Mouse (Mus musculus): Measurements from ENCODE around the gene Ralbp1. TPM values are rescaled to one million over a fixed set of nuclear protein-coding genes. Genes with fewer than 3 reads are reported as not detected.

The Ralbp1 gene
- polyA plus RNA-seq, 1 experiment from 2014 or later = 95.4 TPM

- H3K4me1 ChIP-seq (replicated peaks; ENCODE audit: control insufficient read depth, insufficient read depth, low read length) = peaks cover 11% of the 10 kb centered on the region
- 67% methylated on average over 3 of the region's 3 CpGs for WGBS
- H3K9ac ChIP-seq (ENCODE audit: low read length) = no peak overlapping the region
- no peaks in the 10 kb centered on the region for H3K27me3 ChIP-seq (ENCODE audit: control insufficient read depth, insufficient read depth, low read depth, low read length)
- H3K27ac ChIP-seq (ENCODE audit: low read length) = no peak overlapping the region
- no peak overlapping the region for H3K4me3 ChIP-seq (ENCODE audit: low read length)
- H3K36me3 ChIP-seq (ENCODE audit: control insufficient read depth, insufficient read depth, low read length) = peaks cover 10% of the 10 kb centered on the region
- no peaks in the 10 kb centered on the region for H3K9me3 ChIP-seq (ENCODE audit: control insufficient read depth, low read length)
- ATAC-seq (ENCODE audit: low read depth) = no peak
- no peak overlapping the region for H3K4me2 ChIP-seq (ENCODE audit: low read depth, low read length)
Measured at GRCm38 (mm10) chr17:65919235-65919634, 33.6 kb upstream of the Ralbp1 start.

GRCm38 (mm10) chr17:65916135-65916668 is 30.6 kb upstream of the Ralbp1 start:
- ATAC-seq (ENCODE audit: low read depth) = peak; percentile 96
- Histone ChIP-seq H3K36me3 (ENCODE audit: control insufficient read depth, insufficient read depth, low read length) (no peaks in the 10 kb centered on the region), H3K9ac (ENCODE audit: low read length) (peak overlapping the region; percentile 55), H3K9me3 (ENCODE audit: control insufficient read depth, low read length) (no peaks in the 10 kb centered on the region), H3K4me2 (ENCODE audit: low read depth, low read length) (peak overlapping the region; percentile 45), H3K4me3 (ENCODE audit: low read length) (no peak overlapping the region; the same call in 1 of the 2 replicates), H3K27me3 (ENCODE audit: control insufficient read depth, insufficient read depth, low read depth, low read length) (no peaks in the 10 kb centered on the region), H3K27ac (ENCODE audit: low read length) (peak overlapping the region; percentile 98), H3K4me1 (replicated peaks; ENCODE audit: control insufficient read depth, insufficient read depth, low read length) (peaks cover 11% of the 10 kb centered on the region)
- WGBS = 25% methylated on average over 8 of the region's 8 CpGs

GRCm38 (mm10) chr17:65914083-65914482 is 28.5 kb upstream of the Ralbp1 start:
- Histone ChIP-seq H3K27ac (ENCODE audit: low read length) (peak overlapping the region; percentile 53; the same call in 1 of the 2 replicates), H3K27me3 (ENCODE audit: control insufficient read depth, insufficient read depth, low read depth, low read length) (no peaks in the 10 kb centered on the region), H3K4me2 (ENCODE audit: low read depth, low read length) (no peak overlapping the region), H3K9me3 (ENCODE audit: control insufficient read depth, low read length) (no peaks in the 10 kb centered on the region), H3K4me1 (replicated peaks; ENCODE audit: control insufficient read depth, insufficient read depth, low read length) (peaks cover 11% of the 10 kb centered on the region), H3K9ac (ENCODE audit: low read length) (no peak overlapping the region), H3K36me3 (ENCODE audit: control insufficient read depth, insufficient read depth, low read length) (no peaks in the 10 kb centered on the region), H3K4me3 (ENCODE audit: low read length) (no peak overlapping the region)
- WGBS = 44% methylated on average over 6 of the region's 6 CpGs
- ATAC-seq (ENCODE audit: low read depth) = peak; percentile 37

- WGBS = 92% methylated on average over 2 of the region's 2 CpGs
- Histone ChIP-seq H3K4me1 (replicated peaks; ENCODE audit: control insufficient read depth, insufficient read depth, low read length) (peaks cover 16% of the 10 kb centered on the region), H3K27me3 (ENCODE audit: control insufficient read depth, insufficient read depth, low read depth, low read length) (no peaks in the 10 kb centered on the region), H3K9ac (ENCODE audit: low read length) (no peak overlapping the region), H3K4me3 (ENCODE audit: low read length) (no peak overlapping the region), H3K9me3 (ENCODE audit: control insufficient read depth, low read length) (no peaks in the 10 kb centered on the region), H3K27ac (ENCODE audit: low read length) (no peak overlapping the region), H3K36me3 (ENCODE audit: control insufficient read depth, insufficient read depth, low read length) (no peaks in the 10 kb centered on the region), H3K4me2 (ENCODE audit: low read depth, low read length) (no peak overlapping the region)
- ATAC-seq (ENCODE audit: low read depth) = no peak
Measured at GRCm38 (mm10) chr17:65912202-65912601, 26.6 kb upstream of the Ralbp1 start.

GRCm38 (mm10) chr17:65911285-65912069 is 25.9 kb upstream of the Ralbp1 start:
- Histone ChIP-seq H3K4me1 (replicated peaks; ENCODE audit: control insufficient read depth, insufficient read depth, low read length) (peaks cover 19% of the 10 kb centered on the region), H3K4me3 (ENCODE audit: low read length) (no peak overlapping the region), H3K9me3 (ENCODE audit: control insufficient read depth, low read length) (no peaks in the 10 kb centered on the region), H3K4me2 (ENCODE audit: low read depth, low read length) (no peak overlapping the region), H3K27ac (ENCODE audit: low read length) (peak overlapping the region; percentile 28; the same call in 1 of the 2 replicates), H3K36me3 (ENCODE audit: control insufficient read depth, insufficient read depth, low read length) (no peaks in the 10 kb centered on the region), H3K9ac (ENCODE audit: low read length) (no peak overlapping the region), H3K27me3 (ENCODE audit: control insufficient read depth, insufficient read depth, low read depth, low read length) (no peaks in the 10 kb centered on the region)
- no peak for ATAC-seq (ENCODE audit: low read depth)
- WGBS = 74% methylated on average over 15 of the region's 15 CpGs

GRCm38 (mm10) chr17:65908270-65908669 is 22.7 kb upstream of the Ralbp1 start:
- H3K9ac ChIP-seq (ENCODE audit: low read length) = no peak overlapping the region
- H3K9me3 ChIP-seq (ENCODE audit: control insufficient read depth, low read length) = no peaks in the 10 kb centered on the region
- H3K4me3 ChIP-seq (ENCODE audit: low read length) = no peak overlapping the region
- peaks cover 12% of the 10 kb centered on the region for H3K4me1 ChIP-seq (replicated peaks; ENCODE audit: control insufficient read depth, insufficient read depth, low read length)
- H3K27ac ChIP-seq (ENCODE audit: low read length) = no peak overlapping the region
- no peak for ATAC-seq (ENCODE audit: low read depth)
- H3K27me3 ChIP-seq (ENCODE audit: control insufficient read depth, insufficient read depth, low read depth, low read length) = no peaks in the 10 kb centered on the region
- H3K36me3 ChIP-seq (ENCODE audit: control insufficient read depth, insufficient read depth, low read length) = no peaks in the 10 kb centered on the region
- H3K4me2 ChIP-seq (ENCODE audit: low read depth, low read length) = no peak overlapping the region

GRCm38 (mm10) chr17:65906895-65907401 is 21.4 kb upstream of the Ralbp1 start:
- H3K36me3 ChIP-seq (ENCODE audit: control insufficient read depth, insufficient read depth, low read length) = no peaks in the 10 kb centered on the region
- no peaks in the 10 kb centered on the region for H3K9me3 ChIP-seq (ENCODE audit: control insufficient read depth, low read length)
- H3K27me3 ChIP-seq (ENCODE audit: control insufficient read depth, insufficient read depth, low read depth, low read length) = no peaks in the 10 kb centered on the region
- 28% methylated on average over 11 of the region's 11 CpGs for WGBS
- peak overlapping the region; percentile 33 for H3K4me2 ChIP-seq (ENCODE audit: low read depth, low read length)
- H3K4me3 ChIP-seq (ENCODE audit: low read length) = no peak overlapping the region
- peak overlapping the region; percentile 42 for H3K9ac ChIP-seq (ENCODE audit: low read length)
- peak; percentile 85 for ATAC-seq (ENCODE audit: low read depth)
- H3K27ac ChIP-seq (ENCODE audit: low read length) = peak overlapping the region; percentile 65
- H3K4me1 ChIP-seq (replicated peaks; ENCODE audit: control insufficient read depth, insufficient read depth, low read length) = peaks cover 12% of the 10 kb centered on the region

GRCm38 (mm10) chr17:65906313-65906894 is 20.8 kb upstream of the Ralbp1 start:
- WGBS = 23% methylated on average over 12 of the region's 12 CpGs
- Histone ChIP-seq H3K4me1 (replicated peaks; ENCODE audit: control insufficient read depth, insufficient read depth, low read length) (peaks cover 12% of the 10 kb centered on the region), H3K4me3 (ENCODE audit: low read length) (no peak overlapping the region), H3K27ac (ENCODE audit: low read length) (peak overlapping the region; percentile 65), H3K36me3 (ENCODE audit: control insufficient read depth, insufficient read depth, low read length) (no peaks in the 10 kb centered on the region), H3K4me2 (ENCODE audit: low read depth, low read length) (peak overlapping the region; percentile 33), H3K9me3 (ENCODE audit: control insufficient read depth, low read length) (no peaks in the 10 kb centered on the region), H3K9ac (ENCODE audit: low read length) (peak overlapping the region; percentile 42), H3K27me3 (ENCODE audit: control insufficient read depth, insufficient read depth, low read depth, low read length) (no peaks in the 10 kb centered on the region)
- ATAC-seq (ENCODE audit: low read depth) = no peak

GRCm38 (mm10) chr17:65905241-65905640 is 19.6 kb upstream of the Ralbp1 start:
- no peak for ATAC-seq (ENCODE audit: low read depth)
- Histone ChIP-seq H3K36me3 (ENCODE audit: control insufficient read depth, insufficient read depth, low read length) (no peaks in the 10 kb centered on the region), H3K9ac (ENCODE audit: low read length) (no peak overlapping the region), H3K4me1 (replicated peaks; ENCODE audit: control insufficient read depth, insufficient read depth, low read length) (peaks cover 12% of the 10 kb centered on the region), H3K4me2 (ENCODE audit: low read depth, low read length) (no peak overlapping the region), H3K27me3 (ENCODE audit: control insufficient read depth, insufficient read depth, low read depth, low read length) (no peaks in the 10 kb centered on the region), H3K27ac (ENCODE audit: low read length) (no peak overlapping the region), H3K9me3 (ENCODE audit: control insufficient read depth, low read length) (no peaks in the 10 kb centered on the region), H3K4me3 (ENCODE audit: low read length) (no peak overlapping the region)
- 82% methylated on average over 14 of the region's 14 CpGs for WGBS

All from lung, embryonic 16.5 days (tissue).